Mouse (Mus musculus) telencephalon, adult 2 months (tissue): ENCODE data around the gene Tap2.

Source experiments
- DNase-seq: peaks from one replicate; pipeline ENCODE4 v3.0.0-alpha.2; 2011; ENCODE audit warnings: low read depth, low spot score

Tap2 gene

DNA sequence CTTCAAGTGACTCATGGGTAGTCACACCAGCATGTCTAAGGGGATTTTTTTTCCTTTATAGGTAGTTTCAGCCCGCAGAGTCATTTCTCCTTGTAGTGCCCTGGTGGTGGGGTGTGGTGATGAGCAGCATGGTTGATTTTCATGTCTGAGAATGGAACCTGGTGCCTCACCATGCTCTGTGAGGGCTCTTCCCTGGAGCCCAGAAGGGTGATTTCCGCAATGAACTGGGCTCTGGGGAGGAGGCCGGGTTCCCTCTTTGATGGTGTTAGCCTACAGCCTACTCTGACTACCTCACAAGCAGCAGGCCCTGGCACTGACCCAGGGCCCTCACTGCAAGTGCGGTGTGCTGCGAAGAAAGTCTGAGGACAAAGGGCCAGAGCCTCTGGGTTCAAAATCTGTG lies at the start of gene Tap2:
Gene Tap2, plus strand, starts transcription at position 84 of the 400 bp plus-strand sequence.
- DNase-seq, result no peak

DNA sequence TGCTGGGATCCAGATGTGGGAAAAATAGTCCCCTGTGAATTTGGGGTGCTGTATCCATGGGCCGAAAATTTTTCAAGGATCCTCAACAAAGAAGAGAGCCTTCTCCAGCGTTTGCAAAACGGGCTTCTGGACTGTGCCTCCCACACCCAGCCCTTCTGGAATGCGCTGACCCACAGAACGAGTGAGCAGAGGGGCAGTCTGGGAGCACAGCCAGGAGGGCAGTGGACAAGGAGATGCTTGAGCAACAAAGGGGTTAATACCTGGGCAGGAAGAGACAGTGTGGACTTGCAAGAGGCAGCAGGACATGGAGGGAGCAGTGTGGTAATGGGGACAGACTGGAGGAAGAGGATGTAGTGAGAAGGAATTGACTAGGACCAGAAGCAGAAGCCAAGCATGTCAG lies 47.8 kb upstream of the Tap2 start:
- DNase-seq, result no peak

DNA sequence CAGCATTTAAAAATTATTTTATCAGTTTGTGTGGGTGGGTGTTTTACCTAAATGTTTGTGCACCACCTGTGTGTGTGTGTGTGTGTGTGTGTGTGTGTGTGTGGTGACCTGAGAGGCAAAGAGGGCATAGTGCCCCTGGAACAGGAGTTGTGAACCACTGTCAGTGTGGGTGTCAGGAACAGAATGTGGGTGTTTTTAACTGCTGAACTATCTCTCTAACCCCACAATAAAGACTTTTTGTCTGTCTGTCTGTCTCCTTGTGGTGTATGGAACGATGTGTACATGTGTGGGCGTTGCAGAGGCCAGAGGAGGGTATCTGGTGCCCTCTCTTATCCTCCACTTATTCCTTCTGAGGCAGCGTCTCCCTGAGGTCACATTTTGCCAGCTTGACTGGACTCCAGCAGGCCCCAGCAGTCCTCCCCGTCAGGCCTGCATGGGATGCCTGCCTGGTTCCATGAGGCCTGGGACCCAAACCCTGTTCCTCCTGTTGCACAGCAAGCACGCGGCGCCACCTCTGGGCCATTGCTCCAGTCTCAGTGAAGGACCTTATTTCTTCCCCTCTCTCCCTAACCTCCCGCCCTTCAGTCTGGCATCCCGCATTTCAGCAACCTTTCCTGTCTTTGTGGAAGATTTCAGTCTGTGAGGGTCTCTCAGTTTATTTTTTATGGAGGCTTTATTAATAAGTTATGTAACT lies 39.0 kb upstream of the Tap2 start:
- no peak for DNase-seq

DNA sequence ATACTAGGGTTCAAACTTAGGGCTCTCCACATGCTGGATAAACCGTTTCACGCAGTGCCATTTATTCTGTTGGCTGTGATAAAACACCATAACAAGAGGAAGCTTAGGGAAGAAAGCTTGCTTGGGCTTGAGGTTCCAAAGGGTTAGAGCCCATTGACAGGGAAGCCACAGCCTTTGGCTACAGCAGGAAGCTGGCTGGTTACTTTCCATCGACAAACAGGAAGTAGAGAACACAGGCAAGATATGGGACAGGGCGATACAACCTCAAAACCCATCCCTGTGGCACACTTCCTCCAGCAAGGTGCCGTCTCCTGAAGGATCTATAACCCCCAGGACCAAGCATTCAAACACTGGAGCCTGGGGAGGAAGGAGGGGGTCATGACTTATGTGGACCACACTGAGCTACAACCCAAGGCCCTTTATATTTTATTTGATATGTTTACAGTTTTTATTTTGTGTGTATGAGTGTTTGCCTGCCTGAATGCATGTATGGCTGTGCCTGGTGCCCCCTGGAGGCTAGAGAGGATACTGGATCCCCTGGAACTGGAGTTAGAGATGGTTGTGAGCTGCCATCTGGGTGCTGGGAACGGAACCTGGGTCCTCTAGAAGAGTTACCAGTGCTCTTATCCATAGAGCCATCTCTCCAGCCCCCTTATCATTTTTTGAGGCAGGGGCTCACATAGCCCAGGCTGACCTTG lies 38.1 kb upstream of the Tap2 start:
- DNase-seq, result no peak

DNA sequence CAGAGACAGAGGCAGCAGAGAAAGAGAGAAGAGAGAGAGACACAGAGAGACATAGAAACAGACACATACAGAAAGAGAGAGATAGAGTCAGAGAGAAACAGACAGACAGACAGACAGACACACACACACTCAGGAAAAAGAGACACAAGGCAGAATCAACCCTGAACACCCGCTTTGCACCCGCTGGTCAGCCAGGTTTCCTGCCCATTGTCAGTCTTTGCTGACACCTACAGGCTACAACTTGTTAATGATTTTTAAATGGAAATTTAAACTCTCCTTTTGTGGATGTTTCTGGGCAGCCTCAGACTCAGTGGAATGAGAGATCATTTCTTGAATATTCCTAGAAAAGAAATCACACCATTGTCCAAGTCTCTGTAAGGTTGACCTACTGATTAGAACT lies 34.0 kb upstream of the Tap2 start:
- peak; percentile 12 for DNase-seq

DNA sequence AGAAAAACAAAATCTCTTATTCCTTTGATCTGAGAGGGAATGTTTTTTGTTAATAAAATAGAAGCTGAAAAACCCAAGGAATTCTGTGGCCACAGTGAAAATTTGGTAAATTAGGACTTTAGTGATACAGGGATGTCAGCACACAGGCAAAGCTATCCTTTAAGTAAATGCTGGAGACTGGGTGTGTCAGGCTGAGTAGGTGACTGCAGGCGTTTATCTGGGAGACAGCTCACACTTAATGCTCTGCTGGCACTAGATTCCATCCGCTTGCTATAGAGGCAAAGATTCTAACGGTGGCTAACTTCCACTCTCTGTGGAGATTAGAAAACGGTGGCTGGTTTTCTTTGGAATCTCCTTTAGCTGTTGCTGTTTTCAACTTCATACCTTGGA lies 32.8 kb upstream of the Tap2 start:
- no peak for DNase-seq

DNA sequence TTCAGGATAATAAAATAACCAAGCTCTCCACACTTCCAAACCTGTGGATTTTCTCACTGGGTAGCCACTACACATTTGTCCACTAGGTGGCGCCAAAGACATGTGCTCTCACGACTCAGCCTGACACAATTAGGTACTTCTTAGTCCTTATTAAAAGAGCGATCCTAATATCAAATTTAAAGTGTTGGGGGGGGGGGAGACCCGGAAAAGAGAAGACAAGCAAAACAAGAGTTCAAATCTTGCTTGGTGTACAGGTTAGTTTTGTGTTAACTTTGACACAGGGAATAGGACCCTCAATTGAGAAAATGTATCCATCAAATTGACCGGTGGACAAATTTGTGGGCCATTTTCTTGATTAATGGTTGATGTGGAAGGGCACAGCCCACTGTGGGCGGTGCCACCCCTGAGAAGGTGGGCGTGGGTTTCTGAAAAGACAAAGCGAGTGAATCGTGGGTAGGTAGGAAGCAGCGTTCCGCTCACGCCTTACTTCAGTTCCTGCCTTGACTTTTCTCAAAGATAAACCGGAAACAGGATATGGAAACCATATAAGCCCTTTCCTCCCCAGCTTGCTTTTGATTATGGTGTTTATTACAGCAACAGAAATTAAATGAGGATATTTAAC lies 32.3 kb upstream of the Tap2 start:
- DNase-seq, result peak; percentile 41

DNA sequence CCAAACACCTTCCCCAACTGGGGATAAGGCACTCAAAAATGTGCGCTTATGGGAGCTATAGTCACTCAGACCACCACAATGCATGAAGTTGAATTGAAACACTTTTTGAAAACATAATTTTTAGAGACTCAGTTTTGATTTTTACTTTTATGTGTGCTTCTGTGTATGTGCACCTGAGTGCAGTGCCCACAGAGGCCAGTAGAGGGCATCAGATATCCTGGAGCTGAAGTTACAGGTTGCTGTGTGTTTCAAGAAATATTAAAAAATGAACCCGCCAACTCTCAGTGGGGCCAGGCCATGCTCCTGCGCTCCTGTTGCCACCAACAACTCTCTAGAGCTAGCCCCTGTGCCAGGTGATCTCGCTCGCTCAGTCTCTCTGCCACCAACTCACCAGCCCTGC lies 30.8 kb upstream of the Tap2 start:
- DNase-seq, result no peak

DNA sequence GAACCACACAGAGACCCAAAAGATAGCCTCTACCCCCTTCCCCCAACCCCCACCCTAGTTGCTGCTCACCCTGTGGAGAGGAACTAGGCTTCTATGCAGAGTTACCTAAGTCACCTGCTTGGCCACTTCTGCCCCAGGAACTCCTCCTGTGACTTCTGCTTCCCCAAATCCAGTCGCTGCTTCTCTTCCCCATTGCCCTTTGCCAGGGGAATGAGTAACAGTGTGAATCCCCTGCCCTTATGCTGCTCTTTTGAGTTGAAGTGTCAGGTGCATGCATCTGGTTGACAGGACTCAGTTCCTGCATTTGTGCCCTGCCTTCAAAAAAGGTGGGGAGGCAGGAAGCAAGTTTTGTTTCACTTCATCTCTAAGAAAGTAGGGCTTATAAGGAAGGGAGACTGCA lies 29.3 kb upstream of the Tap2 start:
- DNase-seq, result no peak

DNA sequence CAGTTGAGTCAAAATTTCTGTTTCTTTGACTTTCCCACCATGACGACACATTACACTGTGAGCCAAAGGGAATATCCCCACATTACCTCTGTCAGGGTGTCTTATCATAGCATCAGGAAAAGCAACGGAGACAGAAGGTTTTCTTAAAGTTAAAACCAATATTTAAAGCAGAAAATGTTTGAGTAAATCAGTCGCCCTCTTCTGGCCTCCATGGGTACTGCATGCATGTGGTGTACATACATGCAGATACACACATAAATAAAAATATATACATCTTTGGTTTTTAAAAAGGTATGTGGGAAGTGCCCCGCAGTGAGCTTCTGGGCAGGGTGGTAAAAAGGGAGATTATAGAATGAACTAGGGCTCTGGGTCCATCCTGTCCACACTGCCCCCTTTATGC lies 26.1 kb upstream of the Tap2 start:
- DNase-seq, result no peak

DNA sequence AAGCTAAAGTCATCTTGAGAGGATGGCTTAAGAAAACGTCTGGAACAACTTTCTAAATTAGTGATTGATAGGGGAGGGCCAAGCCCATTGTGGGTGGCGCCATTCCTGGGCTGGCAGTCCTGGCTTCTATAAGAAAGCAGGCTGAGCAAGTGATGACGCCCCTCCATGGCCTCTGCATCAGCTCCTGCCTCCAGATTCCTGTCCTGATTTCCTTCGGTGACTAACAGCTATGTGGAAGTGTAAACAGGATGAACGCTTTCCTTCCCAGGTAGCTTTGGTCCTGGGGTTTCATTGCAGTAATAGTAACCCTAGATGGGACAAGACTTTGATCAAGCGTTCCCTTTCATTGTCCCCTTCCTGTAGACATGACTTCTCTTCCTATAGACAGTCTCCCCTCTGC lies 24.3 kb upstream of the Tap2 start:
- no peak for DNase-seq

DNA sequence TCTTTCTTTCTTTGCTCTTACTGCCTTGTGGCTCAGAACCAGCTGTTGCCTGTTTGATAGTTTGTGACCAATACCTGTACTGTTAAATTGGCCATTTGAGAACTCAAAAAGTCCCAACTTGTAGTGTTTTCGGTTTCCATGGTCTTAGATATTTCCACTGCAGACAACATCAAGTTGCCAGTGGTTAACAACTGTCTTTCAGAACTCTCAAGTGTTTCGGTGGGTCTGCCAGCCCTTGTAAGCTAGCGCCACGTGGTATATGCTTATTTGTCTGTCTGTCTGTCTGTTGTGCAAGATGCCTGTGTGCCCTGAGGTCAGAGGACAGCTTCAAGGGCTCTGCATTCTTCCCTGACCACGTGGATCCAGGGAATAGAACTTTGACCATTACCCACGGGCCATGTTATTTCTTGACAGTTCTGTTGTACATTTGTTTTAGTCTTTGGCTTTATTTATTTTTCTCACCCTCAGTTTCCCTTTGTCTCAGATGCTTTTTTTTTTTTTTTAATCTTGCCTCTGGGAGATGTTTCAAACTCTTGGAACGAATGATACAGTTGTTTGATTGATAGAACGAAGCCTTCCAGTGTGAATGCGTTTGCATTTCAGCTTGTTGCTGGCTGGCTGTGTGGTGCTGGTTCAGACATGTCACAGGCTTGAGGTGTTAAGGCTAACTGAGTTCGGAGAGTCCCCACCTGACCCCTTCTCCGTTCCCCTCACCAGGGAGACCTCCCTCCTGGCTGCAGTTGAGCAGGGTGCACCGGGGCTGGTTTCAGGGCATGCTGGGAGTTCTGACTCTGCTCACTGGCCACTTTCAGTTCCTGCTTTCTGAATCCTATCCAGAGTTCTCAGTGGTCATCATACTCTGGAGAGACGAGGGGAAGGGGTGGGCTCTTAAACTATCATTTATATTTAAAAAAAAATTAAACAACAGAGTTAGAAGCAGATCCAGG lies 23.1 kb upstream of the Tap2 start:
- DNase-seq, result no peak

DNA sequence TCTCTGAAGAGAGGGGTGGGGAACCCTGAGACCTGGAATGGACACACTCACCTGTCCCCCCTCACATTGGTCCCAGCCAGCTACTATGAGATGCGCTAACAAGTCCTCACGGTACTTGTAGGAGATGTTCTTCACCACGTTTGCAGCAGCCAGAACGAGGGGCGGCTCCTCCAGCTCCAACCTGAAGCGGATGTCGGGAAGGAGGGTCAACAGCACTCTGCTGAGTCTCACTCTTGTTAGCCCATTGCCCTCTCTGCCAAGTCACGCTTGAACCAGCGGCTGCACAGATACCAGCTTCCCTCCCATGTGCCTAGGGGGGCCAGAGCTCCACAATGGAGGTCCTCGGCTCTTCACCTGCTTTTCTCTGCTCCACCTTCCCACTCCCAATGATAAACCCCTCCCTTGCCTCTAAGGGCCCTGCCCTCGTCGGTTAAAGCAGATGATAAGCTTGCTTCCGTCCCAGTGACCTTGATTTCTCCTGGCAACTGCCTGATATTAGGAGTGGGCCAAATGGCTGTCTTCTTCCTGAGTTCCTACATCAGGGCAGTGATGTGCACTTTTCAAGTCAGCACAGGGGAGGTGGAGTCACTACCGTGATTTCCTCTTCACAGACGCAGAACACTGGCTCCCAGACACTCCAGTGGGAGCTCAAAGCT lies 19.6 kb upstream of the Tap2 start:
- DNase-seq, result no peak

DNA sequence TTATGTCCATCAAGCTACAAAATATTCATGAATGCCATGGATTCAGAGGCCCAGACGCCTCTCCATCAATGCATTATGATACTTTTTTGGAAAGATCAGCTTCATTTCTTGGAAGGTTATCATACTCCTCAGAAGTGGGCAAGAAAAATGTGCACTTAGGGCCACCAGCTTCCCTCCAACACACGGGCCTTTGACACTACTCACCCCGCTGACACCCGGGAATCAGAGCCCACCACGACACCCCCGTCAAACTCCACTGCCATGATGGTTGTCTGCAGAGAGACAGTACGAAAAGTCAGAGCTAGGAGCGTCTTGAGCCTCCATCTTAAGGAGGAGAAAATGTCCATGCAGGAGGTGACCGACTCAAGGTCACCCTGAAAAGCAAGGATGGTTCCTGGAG lies 17.8 kb upstream of the Tap2 start:
- DNase-seq, result no peak

DNA sequence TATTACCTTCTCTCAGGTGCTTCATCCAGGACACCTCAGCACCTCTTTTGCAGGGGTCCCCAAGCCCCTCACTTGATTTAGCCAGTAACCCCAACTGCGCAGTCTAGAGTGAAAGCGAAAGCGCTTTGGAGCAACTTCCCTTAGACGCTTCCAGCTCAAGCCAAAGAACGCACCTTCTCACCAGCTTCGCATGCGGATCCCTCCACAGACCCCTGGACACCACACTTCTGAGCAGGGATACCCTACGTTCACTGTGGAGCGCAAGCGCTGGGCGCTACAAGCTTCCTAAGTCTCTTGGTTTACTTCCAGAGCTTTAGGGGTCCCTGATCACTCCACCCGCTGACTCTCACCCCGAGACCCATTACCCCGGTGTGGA lies 16.5 kb upstream of the Tap2 start:
- DNase-seq, result no peak

DNA sequence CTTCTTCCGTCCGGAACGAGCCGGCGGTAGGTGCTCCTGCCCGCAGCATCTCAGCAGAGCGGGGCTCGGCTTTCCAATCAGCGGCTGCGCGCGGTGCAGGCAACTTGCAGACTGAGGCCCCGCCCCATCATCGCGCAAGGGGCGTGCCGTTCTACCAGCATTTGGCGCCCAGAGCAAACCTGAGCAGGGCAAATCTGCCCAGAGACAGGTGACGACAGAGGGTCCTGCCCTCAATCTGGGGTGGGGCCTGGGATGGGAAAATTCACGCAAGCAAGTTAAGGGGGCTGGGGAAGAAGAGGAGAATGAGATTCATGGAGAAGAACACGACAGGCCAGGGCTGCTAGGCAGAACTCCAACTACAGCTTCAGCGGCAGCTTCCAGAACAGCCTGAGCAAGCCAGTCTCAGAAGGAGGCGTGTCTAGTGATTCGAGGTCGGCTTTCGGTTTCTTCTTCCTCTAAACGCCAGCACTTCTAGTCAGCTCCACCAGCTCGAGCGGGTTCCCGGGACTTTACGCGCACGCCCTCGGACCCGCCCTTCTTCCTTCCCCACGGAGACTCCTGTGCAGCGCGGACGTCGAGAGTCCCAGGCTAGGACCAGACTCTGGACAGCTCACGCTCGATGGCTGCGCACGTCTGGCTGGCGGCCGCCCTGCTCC lies 15.9 kb upstream of the Tap2 start, which contains the start of the genes Tap1 and Psmb9:
Gene Tap1, plus strand, starts transcription at position 293 of the 656 bp plus-strand sequence.
Gene Psmb9, minus strand, starts transcription at position 504 of the 656 bp plus-strand sequence.
- peak; percentile 84 for DNase-seq

DNA sequence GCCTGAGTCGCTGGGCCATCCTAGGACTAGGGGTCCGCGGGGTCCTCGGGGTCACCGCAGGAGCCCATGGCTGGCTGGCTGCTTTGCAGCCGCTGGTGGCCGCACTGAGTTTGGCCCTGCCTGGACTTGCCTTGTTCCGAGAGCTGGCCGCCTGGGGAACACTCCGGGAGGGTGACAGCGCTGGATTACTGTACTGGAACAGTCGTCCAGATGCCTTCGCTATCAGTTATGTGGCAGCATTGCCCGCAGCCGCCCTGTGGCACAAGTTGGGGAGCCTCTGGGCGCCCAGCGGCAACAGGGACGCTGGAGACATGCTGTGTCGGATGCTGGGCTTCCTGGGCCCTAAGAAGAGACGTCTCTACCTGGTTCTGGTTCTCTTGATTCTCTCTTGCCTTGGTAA lies 15.3 kb upstream of the Tap2 start:
- DNase-seq, result no peak

DNA sequence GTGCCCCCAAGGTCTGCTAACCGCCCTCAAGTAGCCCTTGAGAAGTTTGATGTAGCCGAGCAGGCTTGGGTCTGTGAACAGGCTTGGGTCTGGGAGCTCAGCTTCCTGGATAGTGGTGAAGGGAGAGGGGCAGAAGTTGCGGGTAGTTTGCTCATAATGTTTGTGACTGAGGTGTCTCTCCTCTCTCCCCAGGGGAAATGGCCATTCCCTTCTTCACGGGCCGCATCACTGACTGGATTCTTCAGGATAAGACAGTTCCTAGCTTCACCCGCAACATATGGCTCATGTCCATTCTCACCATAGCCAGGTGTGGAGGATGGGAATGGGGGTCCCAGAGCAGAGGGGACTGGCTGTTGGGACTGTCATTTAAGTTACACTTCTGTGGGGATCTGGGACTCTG lies 14.3 kb upstream of the Tap2 start:
- no peak for DNase-seq

DNA sequence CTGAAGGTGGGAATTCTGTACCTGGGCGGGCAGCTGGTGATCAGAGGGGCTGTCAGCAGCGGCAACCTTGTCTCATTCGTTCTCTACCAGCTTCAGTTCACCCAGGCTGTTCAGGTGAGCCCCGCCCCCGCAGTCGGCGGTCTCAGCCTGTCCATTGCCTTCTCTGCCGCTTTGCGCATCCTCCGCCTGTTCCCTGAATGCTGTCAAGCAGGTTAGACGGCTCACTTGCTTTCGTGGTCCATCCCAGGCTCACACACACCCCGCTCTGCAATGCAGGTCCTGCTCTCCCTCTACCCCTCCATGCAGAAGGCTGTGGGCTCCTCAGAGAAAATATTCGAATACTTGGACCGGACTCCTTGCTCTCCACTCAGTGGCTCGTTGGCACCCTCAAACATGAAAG lies 10.5 kb upstream of the Tap2 start:
- no peak for DNase-seq

DNA sequence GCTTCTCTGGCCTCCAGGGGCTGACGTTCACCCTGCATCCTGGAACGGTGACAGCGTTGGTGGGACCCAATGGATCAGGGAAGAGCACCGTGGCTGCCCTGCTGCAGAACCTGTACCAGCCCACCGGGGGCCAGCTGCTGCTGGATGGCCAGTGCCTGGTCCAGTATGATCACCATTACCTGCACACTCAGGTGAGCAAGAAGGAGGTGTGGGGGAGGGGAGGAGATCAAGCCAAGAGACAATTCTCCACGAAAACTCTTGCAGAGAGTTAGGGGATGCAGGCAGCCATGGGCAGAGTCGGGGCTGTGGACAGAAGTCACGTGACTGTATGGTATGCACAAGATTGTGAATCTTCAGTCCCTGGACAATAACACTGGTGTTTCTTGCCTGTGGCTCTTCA lies 9.9 kb upstream of the Tap2 start:
- no peak for DNase-seq

DNA sequence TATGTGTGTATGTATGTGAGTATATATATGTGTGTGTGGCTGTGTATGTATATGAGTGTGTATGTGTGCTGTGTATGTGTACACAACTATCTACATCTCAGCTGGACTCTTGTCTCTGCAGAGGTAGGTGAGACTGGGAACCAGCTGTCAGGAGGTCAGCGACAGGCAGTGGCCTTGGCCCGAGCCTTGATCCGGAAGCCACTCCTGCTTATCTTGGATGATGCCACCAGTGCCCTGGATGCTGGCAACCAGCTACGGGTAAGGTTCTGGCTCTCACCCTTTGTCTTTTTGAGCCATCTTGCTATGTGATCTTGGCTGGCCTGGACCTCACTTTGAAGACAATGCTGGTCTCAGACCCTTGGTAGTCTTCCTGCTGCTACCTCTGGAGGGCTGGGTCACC lies 8.6 kb upstream of the Tap2 start:
- no peak for DNase-seq
